Mouse (Mus musculus): ENCODE measurements around the gene Ssxb8. TPM values are rescaled to one million over a fixed set of nuclear protein-coding genes. Genes with fewer than 3 reads are reported as not detected.
"Not testable (repeated sequence)": the region's sequence is repeated elsewhere in the genome, so short reads cannot be mapped to it uniquely, and the experiment has no call there.

The Ssxb8 gene
- not detected in 2 replicates for polyA plus RNA-seq (2015; fragmentation: Nextera tagmentation; extraction: Ambion mirVana)

- H3K4me1 ChIP-seq; H3K36me3 ChIP-seq (ENCODE audit: poor library complexity, severe bottlenecking); H3K9me3 ChIP-seq (replicated peaks); H3K27me3 ChIP-seq; H3K4me3 ChIP-seq; ATAC-seq; H3K27ac ChIP-seq; H3K4me2 ChIP-seq; H3K9ac ChIP-seq: not testable (repeated sequence)
- WGBS, result 50% methylated on average over 1 of the region's 1 CpGs
Observed at GRCm38 (mm10) chrX:8690744-8691143, at the start of gene Ssxb8. Gene Ssxb8 (minus strand): TSS chrX:8690844.

- 49% methylated on average over 5 of the region's 5 CpGs for WGBS
Observed at GRCm38 (mm10) chrX:8732907-8733306, 42.3 kb upstream of the Ssxb8 start.

GRCm38 (mm10) chrX:8663085-8663484, 27.6 kb downstream of the Ssxb8 start:
- 82% methylated on average over 4 of the region's 4 CpGs for WGBS

More at GRCm38 (mm10) chrX:8732907-8733306, 42.3 kb upstream of the Ssxb8 start:
- H3K4me2 ChIP-seq, result no peak overlapping the region
- H3K36me3 ChIP-seq (ENCODE audit: poor library complexity, severe bottlenecking), result no peaks in the 10 kb centered on the region
- no peak overlapping the region for H3K9ac ChIP-seq
- H3K4me1 ChIP-seq, result no peaks in the 10 kb centered on the region
- no peak for ATAC-seq
- no peak overlapping the region for H3K4me3 ChIP-seq
- H3K27ac ChIP-seq, result no peak overlapping the region
- no peaks in the 10 kb centered on the region for H3K27me3 ChIP-seq
- 0 out of 2 replicates have a peak, but pooled peaks cover 8% of the 10 kb centered on the region for H3K9me3 ChIP-seq (replicated peaks)

More at GRCm38 (mm10) chrX:8663085-8663484, 27.6 kb downstream of the Ssxb8 start:
- peaks cover 9% of the 10 kb centered on the region for H3K9me3 ChIP-seq (replicated peaks)
- H3K4me3 ChIP-seq, result no peak overlapping the region
- H3K27me3 ChIP-seq, result no peaks in the 10 kb centered on the region
- H3K4me1 ChIP-seq, result no peaks in the 10 kb centered on the region
- H3K27ac ChIP-seq, result no peak overlapping the region
- no peak overlapping the region for H3K4me2 ChIP-seq
- H3K9ac ChIP-seq, result no peak overlapping the region
- no peaks in the 10 kb centered on the region for H3K36me3 ChIP-seq (ENCODE audit: poor library complexity, severe bottlenecking)
- ATAC-seq, result no peak

Other genes starting within 250 kb of the Ssxb8 start
- gene Ssxb2, start 229.1 kb downstream of the Ssxb8 start, polyA plus RNA-seq (2015; fragmentation: Nextera tagmentation; extraction: Ambion mirVana), result not detected in 2 replicates
- gene Gm14459, start 165.9 kb downstream of the Ssxb8 start, polyA plus RNA-seq (2015; fragmentation: Nextera tagmentation; extraction: Ambion mirVana), result not detected in 2 replicates
- gene Ssxb6, start 142.6 kb downstream of the Ssxb8 start, polyA plus RNA-seq (2015; fragmentation: Nextera tagmentation; extraction: Ambion mirVana), result not detected in 2 replicates
- not detected in 2 replicates for gene Ssxb3, start 99.0 kb downstream of the Ssxb8 start, polyA plus RNA-seq (2015; fragmentation: Nextera tagmentation; extraction: Ambion mirVana)
- gene Ssx9, start 57.6 kb upstream of the Ssxb8 start, polyA plus RNA-seq (2015; fragmentation: Nextera tagmentation; extraction: Ambion mirVana), result not detected in 2 replicates
- not detected in 2 replicates for gene Ssxb5, start 112.8 kb upstream of the Ssxb8 start, polyA plus RNA-seq (2015; fragmentation: Nextera tagmentation; extraction: Ambion mirVana)
- gene Gm6592, start 153.2 kb upstream of the Ssxb8 start, polyA plus RNA-seq (2015; fragmentation: Nextera tagmentation; extraction: Ambion mirVana), result not detected in 2 replicates
- gene Gm5751, start 183.4 kb upstream of the Ssxb8 start, polyA plus RNA-seq (2015; fragmentation: Nextera tagmentation; extraction: Ambion mirVana), result not detected in 2 replicates
- 8.0 and 9.0 TPM in 2 replicates for gene B630019K06Rik, start 201.5 kb upstream of the Ssxb8 start, polyA plus RNA-seq (2015; fragmentation: Nextera tagmentation; extraction: Ambion mirVana)